Mouse (Mus musculus): ENCODE results near the gene Spata2. TPM values are rescaled to one million over a fixed set of nuclear protein-coding genes. Genes with fewer than 3 reads are reported as not detected.

Spata2 gene
- total RNA-seq (2021): 10 to 100 TPM; 78.7 to 83.9 TPM

- peak; percentile 90 to 97 for DNase-seq (ENCODE audit: extremely low spot score in 1 of 2, low spot score in 1 of 2)
Observed at GRCm38 (mm10) chr2:167492713-167493636, at the start of gene Spata2. Gene Spata2, minus strand, starts transcription at chr2:167492887.

- DNase-seq (ENCODE audit: extremely low spot score in 1 of 2, low spot score in 1 of 2): no peak
Observed at GRCm38 (mm10) chr2:167542361-167542760, 49.7 kb upstream of the Spata2 start.

GRCm38 (mm10) chr2:167541761-167542160 is 49.1 kb upstream of the Spata2 start:
- DNase-seq (ENCODE audit: extremely low spot score in 1 of 2, low spot score in 1 of 2): no peak

GRCm38 (mm10) chr2:167541324-167541723 is 48.6 kb upstream of the Spata2 start:
- DNase-seq (ENCODE audit: extremely low spot score in 1 of 2, low spot score in 1 of 2): no peak

- DNase-seq (ENCODE audit: extremely low spot score in 1 of 2, low spot score in 1 of 2): no peak
Observed at GRCm38 (mm10) chr2:167540477-167541110, 47.9 kb upstream of the Spata2 start.

- no peak for DNase-seq (ENCODE audit: extremely low spot score in 1 of 2, low spot score in 1 of 2)
Observed at GRCm38 (mm10) chr2:167539536-167540476, 47.1 kb upstream of the Spata2 start.

- no peak for DNase-seq (ENCODE audit: extremely low spot score in 1 of 2, low spot score in 1 of 2)
Observed at GRCm38 (mm10) chr2:167538671-167539306, 46.1 kb upstream of the Spata2 start.

GRCm38 (mm10) chr2:167537476-167538297 is 45.0 kb upstream of the Spata2 start, which contains the start of gene Snai1:
Gene Snai1, plus strand, starts transcription at chr2:167538195.
- peak; percentile 71 to 75 for DNase-seq (ENCODE audit: extremely low spot score in 1 of 2, low spot score in 1 of 2)

- DNase-seq (ENCODE audit: extremely low spot score in 1 of 2, low spot score in 1 of 2): no peak
Observed at GRCm38 (mm10) chr2:167536320-167536945, 43.7 kb upstream of the Spata2 start.

- no peak for DNase-seq (ENCODE audit: extremely low spot score in 1 of 2, low spot score in 1 of 2)
Observed at GRCm38 (mm10) chr2:167533880-167534279, 41.2 kb upstream of the Spata2 start.

GRCm38 (mm10) chr2:167532131-167532530 is 39.4 kb upstream of the Spata2 start:
- DNase-seq (ENCODE audit: extremely low spot score in 1 of 2, low spot score in 1 of 2): peak; percentile 36 to 60

- DNase-seq (ENCODE audit: extremely low spot score in 1 of 2, low spot score in 1 of 2): no peak
Observed at GRCm38 (mm10) chr2:167530536-167530935, 37.8 kb upstream of the Spata2 start.

GRCm38 (mm10) chr2:167529935-167530513 is 37.3 kb upstream of the Spata2 start:
- DNase-seq (ENCODE audit: extremely low spot score in 1 of 2, low spot score in 1 of 2): no peak

GRCm38 (mm10) chr2:167528278-167528677 is 35.6 kb upstream of the Spata2 start:
- peak in 1 of 2 experiments; percentile 43 for DNase-seq (ENCODE audit: extremely low spot score in 1 of 2, low spot score in 1 of 2)

- no peak for DNase-seq (ENCODE audit: extremely low spot score in 1 of 2, low spot score in 1 of 2)
Observed at GRCm38 (mm10) chr2:167519606-167520252, 27.0 kb upstream of the Spata2 start.

- DNase-seq (ENCODE audit: extremely low spot score in 1 of 2, low spot score in 1 of 2): no peak
Observed at GRCm38 (mm10) chr2:167515688-167516087, 23.0 kb upstream of the Spata2 start.

- no peak for DNase-seq (ENCODE audit: extremely low spot score in 1 of 2, low spot score in 1 of 2)
Observed at GRCm38 (mm10) chr2:167514641-167515040, 22.0 kb upstream of the Spata2 start.

- DNase-seq (ENCODE audit: extremely low spot score in 1 of 2, low spot score in 1 of 2): no peak
Observed at GRCm38 (mm10) chr2:167512970-167513369, 20.3 kb upstream of the Spata2 start.

All from layer of hippocampus, postnatal 25 days (tissue).